Mouse (Mus musculus): Measurements from ENCODE around the gene Amotl2.

Gene Amotl2

DNA sequence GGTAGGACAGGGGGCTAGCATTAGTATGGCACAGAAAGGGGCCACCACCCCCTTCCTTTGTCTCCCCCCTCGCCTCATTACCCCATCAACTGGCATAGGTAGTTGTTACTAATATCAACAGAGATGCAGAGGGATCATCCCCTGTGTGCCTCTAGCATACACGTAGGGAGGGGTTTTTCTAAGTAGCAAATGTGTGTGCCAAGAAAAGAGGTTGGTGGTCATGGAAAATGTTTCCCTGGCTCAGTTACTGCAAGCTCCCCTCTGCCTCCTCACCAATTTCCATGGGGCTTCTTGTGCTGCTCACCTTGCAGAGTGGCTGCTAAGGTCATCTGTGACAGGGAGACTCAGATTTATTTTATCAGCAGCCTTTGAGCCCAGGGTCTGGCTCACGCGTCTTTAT lies 2.6 kb downstream of the Amotl2 start:
- no peak for DNase-seq (ENCODE audit: low read depth, low spot score)

DNA sequence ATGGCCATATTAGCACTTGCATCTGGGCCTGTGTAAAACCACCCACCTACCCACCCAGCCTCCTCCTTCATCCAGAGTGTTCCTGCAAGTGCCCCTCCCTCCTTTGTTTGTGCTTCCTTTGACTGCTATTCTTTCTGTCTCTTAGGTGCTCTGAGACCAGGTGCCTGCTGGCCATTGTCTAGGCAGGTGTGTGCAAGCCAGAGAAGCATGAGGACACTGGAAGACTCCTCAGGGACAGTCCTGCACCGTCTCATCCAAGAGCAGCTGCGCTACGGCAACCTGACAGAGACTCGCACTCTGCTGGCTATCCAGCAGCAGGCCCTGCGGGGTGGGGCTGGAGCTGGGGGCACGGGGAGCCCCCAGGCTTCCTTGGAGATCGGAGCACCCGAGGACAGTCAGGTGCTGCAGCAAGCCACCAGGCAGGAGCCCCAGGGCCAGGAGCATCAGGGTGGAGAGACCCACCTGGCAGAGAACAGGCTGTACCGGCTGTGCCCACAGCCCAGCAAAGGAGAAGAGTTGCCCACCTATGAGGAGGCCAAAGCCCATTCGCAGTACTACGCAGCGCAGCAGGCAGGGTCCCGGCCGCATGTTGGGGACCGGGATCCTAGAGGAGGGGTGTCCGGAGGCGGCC lies 3.6 kb downstream of the Amotl2 start:
- no peak for DNase-seq (ENCODE audit: low read depth, low spot score)

DNA sequence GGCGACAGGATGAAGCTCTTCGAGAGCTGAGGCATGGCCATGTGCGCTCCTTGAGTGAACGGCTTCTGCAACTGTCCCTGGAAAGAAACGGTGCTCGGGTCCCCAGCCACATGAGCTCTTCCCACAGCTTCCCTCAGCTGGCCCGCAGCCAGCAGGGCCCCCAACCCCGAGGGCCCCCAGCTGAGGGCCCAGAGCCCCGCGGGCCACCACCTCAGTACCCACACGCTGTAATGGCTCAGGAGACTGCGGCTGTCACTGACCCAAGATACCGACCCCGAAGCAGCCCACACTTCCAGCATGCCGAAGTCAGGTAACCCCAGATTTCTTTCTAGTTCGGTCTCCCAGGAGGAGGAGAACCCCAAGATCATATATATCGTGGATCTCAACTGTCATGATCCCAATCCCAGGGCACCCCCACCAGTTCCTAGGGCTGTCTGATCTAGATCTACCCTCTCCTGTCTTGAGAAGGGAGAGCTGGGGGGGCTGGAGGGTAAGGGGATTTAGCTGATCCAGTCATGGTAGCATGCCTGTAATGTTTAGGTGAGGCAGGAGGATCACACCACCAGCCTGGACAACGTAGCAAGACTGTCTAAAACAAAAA lies 4.2 kb downstream of the Amotl2 start:
- no peak for DNase-seq (ENCODE audit: low read depth, low spot score)

DNA sequence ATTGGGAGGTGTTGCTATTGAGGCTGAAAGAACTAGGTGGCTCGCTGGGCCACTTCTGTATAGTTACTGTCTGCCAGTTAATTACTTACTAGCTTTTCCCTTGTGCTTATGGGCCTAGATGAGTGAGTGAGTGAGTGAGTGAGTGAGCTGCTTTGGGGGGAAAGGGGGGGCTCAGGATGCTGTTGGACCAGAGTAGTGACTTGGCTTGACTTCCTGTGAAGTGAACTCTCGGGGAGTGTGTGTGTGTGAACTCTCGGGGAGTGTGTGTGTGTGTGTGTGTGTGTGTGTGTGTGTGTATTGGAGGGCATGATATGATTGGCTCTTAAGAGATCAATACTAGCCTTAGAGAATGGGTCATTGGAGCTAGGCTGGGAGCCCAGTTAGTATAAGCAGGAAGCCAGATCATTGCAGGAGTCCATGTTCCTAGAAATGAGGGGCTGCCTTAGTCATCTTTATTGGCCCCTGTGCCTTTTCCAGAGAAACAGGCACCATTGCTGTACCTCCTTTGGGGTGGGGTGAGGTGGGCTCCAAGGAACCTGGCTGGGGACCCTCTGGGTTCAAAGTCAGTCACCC lies 5.0 kb downstream of the Amotl2 start:
- DNase-seq (ENCODE audit: low read depth, low spot score): no peak

DNA sequence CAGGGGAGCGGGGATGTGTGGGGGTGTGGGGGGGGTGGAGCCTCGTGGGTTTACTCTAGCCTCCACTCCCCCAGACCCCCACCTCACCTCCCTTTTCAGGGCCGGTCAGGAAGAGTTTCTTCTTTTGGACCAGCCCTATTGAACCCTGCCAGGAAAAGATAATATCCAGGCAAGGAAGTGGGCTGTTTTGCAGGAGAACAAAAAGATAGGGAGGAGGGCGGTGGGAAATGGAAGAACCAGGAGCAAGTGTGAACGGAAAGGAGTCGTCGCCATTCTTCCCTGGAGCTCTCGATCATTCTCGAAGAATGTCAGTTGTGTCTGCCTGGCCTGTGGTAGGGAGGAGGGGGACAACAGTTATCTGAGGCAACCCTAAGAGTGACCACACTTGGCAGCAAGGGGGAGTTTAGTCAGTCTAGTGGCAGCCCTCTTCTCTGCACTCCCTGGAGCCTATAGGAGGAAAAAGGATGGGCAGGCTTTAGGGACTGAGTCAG lies 5.6 kb downstream of the Amotl2 start:
- no peak for DNase-seq (ENCODE audit: low read depth, low spot score)

DNA sequence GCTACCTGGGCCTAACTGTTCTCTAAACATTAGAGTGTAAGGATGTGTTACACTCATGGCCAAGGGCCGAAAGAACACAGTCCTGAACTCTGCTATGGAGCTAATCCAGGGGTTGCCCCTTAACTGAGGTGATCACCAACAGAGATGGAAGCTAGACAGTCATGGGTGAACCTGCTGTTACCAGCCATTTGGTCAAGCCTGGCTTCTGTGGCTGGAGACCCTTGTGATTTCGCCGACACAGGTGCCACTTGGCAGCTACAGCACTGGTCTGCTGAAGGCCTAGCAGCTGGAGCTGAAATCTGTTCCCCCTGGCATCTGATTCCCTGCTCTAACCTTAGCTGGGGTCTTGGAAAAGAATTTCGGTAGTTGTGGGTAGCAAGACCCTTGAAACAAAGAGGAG lies 6.3 kb downstream of the Amotl2 start:
- no peak for DNase-seq (ENCODE audit: low read depth, low spot score)

- no peak for DNase-seq (ENCODE audit: low read depth, low spot score)
Measured at GRCm38 (mm10) chr9:102723241-102723709, 6.8 kb downstream of the Amotl2 start.

DNA sequence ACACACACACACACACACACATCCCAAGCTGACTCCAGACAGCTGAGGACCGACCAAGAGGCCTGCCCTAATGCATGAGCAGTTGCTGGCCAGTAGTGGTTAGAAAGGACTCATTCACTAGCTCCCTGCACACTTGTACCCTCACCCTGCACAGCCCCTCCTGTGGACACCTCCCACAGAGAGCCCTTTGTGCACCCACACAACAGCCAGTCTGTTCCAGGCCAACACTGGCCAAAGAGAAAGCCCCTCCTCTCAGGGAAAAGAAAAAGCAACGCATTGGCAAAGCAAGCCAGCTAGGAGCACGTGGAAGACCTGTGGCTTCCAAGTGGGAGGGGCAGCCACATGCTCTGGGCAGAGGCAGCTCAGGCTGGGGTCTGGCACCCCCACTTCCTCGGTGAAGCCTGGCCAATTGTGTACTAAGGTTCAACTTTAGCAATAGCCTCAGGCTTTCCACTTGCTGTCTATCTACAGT lies 7.6 kb downstream of the Amotl2 start:
- peak; percentile 90 for DNase-seq (ENCODE audit: low read depth, low spot score)

DNA sequence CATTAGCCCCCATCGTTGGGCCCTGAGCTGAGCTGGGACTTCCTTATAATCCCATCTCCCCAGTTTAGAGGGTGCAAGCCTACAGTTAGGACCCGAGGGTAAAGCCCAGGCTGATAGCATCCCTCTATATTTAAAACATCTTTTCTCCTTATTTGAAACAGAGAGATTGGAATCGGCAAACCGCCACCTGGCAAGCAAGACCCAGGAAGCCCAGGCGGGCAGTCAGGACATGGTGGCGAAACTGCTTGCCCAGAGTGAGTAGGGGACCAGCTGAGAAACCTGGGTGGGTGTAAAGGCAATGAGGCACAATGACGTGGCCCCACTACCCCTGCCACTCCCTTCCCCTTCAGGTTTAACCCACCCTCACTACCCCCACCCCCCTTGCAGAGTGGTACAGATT lies 8.5 kb downstream of the Amotl2 start:
- no peak for DNase-seq (ENCODE audit: low read depth, low spot score)

DNA sequence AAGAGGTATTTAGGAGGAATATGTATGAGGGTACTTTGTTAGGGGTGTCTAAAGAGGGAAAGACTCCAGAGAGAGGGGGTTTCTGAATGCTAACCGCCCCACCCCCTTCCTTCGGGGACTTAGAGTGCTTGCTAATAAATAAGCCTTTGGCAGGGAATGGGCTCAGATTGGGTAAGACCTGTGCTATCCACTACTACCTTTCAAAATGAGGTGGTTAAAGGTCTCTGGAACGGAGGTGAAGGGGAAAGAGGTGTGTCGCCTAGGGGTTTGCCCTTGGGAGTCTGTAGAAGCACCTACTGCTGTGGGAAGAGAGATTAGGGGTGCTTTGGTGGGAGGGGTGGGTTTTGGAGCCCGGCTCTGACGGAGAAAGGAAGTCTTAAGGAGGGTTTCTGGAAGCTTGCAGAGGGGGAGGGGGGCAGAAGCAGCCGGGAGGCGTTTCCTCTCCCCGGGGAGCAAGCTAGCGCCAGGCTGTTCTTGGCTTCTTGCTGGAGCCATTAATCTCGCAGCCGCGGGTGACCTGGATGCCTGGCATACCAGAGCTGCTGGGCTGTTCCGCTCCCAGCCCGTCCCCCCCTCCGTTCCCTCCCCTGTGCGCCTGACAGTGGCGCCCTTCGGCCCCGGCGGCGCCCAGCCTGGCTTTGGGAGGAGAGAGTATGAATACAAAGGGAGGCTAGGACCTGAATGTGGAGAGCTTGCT lies 9.6 kb downstream of the Amotl2 start:
- DNase-seq (ENCODE audit: low read depth, low spot score): peak; percentile 27

- no peak for DNase-seq (ENCODE audit: low read depth, low spot score)
Measured at GRCm38 (mm10) chr9:102726811-102727210, 10.3 kb downstream of the Amotl2 start.

GRCm38 (mm10) chr9:102727662-102728468 lies 11.4 kb downstream of the Amotl2 start:
- DNase-seq (ENCODE audit: low read depth, low spot score): no peak

DNA sequence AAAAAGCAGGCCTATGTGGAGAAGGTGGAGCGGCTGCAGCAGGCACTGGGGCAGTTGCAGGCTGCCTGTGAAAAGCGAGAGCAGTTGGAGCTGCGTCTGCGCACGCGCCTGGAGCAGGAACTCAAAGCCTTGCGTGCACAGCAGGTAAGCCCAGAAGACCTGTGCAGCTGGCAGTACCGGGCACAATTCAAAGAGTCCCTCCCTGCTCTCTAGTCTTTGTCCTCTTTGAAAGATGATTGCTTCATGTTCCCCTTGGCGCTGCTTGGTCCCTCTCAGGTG lies 11.9 kb downstream of the Amotl2 start:
- no peak for DNase-seq (ENCODE audit: low read depth, low spot score)

- DNase-seq (ENCODE audit: low read depth, low spot score): no peak
Measured at GRCm38 (mm10) chr9:102729093-102729845, 12.8 kb downstream of the Amotl2 start.

DNA sequence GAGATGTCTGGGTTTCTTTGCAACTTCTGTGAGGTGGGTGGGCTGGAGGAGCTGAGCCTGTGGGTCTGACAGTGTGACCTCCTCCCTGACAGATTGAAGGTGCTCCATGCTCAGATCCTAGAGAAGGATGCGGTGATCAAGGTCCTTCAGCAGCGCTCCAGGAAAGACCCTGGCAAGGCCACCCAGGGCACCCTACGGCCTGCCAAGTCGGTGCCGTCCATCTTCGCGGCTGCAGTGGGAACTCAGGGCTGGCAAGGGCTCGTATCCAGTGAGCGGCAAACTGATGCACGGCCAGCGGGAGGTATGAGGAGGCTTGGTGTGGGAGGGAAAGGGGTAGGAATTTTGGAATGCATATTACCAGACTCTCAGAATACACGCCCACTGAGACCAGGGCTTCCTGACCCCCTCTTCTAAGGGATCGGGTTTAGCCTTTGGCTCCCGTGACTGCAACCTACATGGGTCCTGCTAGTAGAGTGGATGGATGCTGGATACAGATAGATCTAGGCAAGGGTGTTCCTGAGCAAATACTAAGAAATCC lies 13.5 kb downstream of the Amotl2 start:
- no peak for DNase-seq (ENCODE audit: low read depth, low spot score)

DNA sequence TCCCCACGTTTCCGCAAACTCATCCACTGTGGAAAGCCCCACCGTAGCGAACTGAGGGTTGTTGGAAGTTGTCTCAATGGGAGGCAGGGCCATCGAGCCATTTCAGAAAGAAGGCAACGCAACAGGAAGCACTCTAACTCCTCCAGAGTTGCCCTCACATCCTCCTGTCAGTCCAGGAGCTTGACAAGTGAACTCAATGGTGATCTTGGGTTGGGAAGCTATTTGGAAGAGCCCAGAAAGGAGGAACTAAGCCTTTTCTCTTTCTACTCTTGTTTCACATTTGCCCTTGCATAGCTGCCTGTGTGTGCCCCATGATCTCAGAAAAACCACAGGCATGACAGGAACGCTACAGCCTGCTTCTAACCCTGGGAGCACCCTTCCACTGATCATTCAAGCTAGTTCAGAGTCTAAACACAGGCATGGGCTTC lies 14.6 kb downstream of the Amotl2 start:
- DNase-seq (ENCODE audit: low read depth, low spot score): no peak

DNA sequence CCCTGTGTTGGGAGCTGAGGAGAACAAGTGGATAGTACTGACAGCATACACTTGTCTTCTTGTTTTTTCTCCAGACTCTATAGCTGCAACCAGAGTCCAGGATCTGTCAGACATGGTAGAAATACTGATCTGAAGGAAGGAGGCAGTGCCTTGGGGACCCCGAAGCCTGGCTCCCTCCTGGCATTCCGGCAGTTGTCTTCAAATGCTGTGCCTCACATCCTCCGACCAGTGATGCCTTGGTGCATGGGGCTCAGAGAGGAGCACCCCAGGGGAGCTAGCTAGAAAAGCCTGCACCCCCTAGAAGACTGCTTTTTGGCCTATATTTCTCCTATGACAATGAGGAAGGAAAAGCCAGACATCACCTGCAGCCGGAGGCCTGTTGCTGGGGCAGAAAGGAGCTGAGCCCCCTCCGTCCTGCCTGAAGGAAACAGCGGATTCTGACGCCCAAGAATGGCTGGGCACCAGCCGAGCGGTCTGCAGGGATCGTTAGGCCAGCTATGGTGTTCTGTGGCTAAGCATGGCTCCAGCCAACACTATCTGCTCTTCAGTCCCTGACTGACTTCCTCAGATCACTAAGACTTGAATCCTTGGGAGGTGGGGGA lies 15.2 kb downstream of the Amotl2 start:
- DNase-seq (ENCODE audit: low read depth, low spot score): no peak

DNA sequence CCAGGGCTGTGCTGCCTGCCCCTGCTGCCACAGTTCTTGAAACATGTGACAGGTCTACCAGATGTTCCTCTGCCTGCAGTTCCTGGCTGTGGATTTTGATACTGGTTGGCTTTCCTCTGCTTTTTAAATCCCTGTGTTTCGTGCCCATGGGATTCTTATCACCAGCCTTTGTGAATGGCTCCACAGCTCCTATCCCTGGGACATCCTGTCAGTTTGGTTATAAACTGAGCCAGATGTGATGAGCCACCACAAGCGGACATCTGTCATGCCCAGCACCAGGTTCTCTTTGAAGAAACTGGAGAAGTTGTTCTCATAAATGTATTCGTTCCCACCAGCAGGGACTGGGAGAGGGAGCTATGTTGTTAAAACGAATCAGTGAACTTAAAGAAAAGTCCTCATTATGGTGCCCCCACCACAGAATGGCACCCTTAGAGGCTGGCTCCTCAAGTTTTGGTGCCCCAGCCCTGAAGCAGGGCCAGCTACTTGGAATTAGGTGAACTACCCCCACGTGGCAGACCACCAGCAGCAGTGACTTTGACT lies 15.9 kb downstream of the Amotl2 start:
- DNase-seq (ENCODE audit: low read depth, low spot score): no peak

DNA sequence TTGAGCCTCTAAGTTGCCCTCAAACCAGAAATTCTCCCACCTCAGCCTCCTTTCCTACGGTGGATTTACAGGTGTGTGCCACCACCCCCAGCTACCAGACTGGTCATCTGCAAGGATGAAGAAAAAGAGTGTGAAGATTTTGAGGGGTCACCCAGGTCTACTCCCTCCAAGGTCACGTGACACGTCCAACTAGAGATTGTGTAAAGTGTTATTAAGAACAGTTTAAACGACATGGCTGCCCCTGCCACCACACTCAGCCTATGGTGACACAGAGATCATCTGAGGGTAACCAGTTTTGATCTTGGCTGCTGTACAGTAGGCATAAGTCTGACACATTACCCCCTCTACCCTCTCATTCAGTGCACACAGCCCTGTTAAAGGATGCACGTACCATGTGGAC lies 17.0 kb downstream of the Amotl2 start:
- DNase-seq (ENCODE audit: low read depth, low spot score): no peak
